Mouse (Mus musculus): ENCODE results near the gene Arhgef3. TPM values are rescaled to one million over a fixed set of nuclear protein-coding genes. Genes with fewer than 3 reads are reported as not detected.
A peak's percentile ranks its signal among the peaks of the same experiment; 100 is the strongest.

Gene Arhgef3
- total and polyA plus RNA-seq, 2 experiments from 2014 or later: 17.9 to 21.4 TPM

- Histone ChIP-seq H3K4me1 (ENCODE audit: control insufficient read depth, insufficient read depth) (peaks cover 33% of the 10 kb centered on the region), H3K4me2 (ENCODE audit: low read depth, low read length) (peak overlapping the region; percentile 79; the same call in 1 of the 2 replicates), H3K4me3 (ENCODE audit: low read depth, low read length) (peak overlapping the region; percentile 54; the same call in 1 of the 2 replicates), H3K36me3 (replicated peaks; ENCODE audit: control insufficient read depth, insufficient read depth, low read length) (no peaks in the 10 kb centered on the region), H3K27me3 (ENCODE audit: control insufficient read depth, insufficient read depth, low read length) (no peaks in the 10 kb centered on the region), H3K9me3 (replicated peaks; ENCODE audit: control insufficient read depth, low read length) (no peaks in the 10 kb centered on the region), H3K27ac (ENCODE audit: low read depth) (no peak overlapping the region), H3K9ac (replicated peaks; ENCODE audit: low read depth, low read length) (no peak overlapping the region)
- WGBS: 27% methylated on average over 12 of the region's 12 CpGs
- DNase-seq (ENCODE audit: low spot score) (peak; percentile 74), ATAC-seq (ENCODE audit: insufficient read depth, low read depth) (no peak)
- TF ChIP-seq EP300 (IDR thresholded peaks at IDR 0.05; ENCODE audit: low read depth) (no peak), CTCF (IDR thresholded peaks at IDR 0.05; ENCODE audit: low read depth) (peak; percentile 46)
These were observed 223.5 kb downstream of the Arhgef3 start for GRCm38 (mm10) chr14:27338034-27338708.

GRCm38 (mm10) chr14:27340682-27341415 is 226.2 kb downstream of the Arhgef3 start:
- DNase-seq (ENCODE audit: low spot score) (no peak), ATAC-seq (ENCODE audit: insufficient read depth, low read depth) (no peak)
- Histone ChIP-seq H3K4me3 (ENCODE audit: low read depth, low read length) (no peak overlapping the region), H3K4me1 (ENCODE audit: control insufficient read depth, insufficient read depth) (peaks cover 31% of the 10 kb centered on the region), H3K36me3 (replicated peaks; ENCODE audit: control insufficient read depth, insufficient read depth, low read length) (no peaks in the 10 kb centered on the region), H3K27ac (ENCODE audit: low read depth) (peak overlapping the region; percentile 22; the same call in 1 of the 2 replicates), H3K27me3 (ENCODE audit: control insufficient read depth, insufficient read depth, low read length) (no peaks in the 10 kb centered on the region), H3K9ac (replicated peaks; ENCODE audit: low read depth, low read length) (no peak overlapping the region), H3K4me2 (ENCODE audit: low read depth, low read length) (no peak overlapping the region), H3K9me3 (replicated peaks; ENCODE audit: control insufficient read depth, low read length) (no peaks in the 10 kb centered on the region)
- 70% methylated on average over 5 of the region's 5 CpGs for WGBS
- TF ChIP-seq EP300 (IDR thresholded peaks at IDR 0.05; ENCODE audit: low read depth): no peak
- TF ChIP-seq CTCF (IDR thresholded peaks at IDR 0.05; ENCODE audit: low read depth): no peak

DNA sequence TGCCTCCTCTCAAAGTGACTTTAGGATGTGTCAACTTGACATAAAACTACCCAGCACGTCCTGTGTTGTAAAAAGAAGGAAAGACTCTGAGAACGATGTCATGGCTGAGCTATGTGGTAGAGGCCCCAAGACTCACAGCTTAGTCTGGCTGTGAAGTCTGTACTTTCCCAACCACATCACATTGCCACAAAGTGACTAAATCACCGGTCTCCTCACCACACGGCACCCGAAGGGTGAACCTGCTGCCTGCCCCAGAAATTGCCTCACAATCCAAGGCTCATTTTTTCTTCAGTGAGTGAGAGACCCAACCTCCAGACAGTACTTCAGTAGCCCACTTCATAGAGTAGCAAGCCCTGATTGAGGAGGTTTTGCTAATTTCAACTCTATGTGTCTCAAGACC is 226.8 kb downstream of the Arhgef3 start:
- no peak for TF ChIP-seq EP300 (IDR thresholded peaks at IDR 0.05; ENCODE audit: low read depth)
- no peak for TF ChIP-seq CTCF (IDR thresholded peaks at IDR 0.05; ENCODE audit: low read depth)
- 46% methylated on average over 5 of the region's 5 CpGs for WGBS
- DNase-seq (ENCODE audit: low spot score): no peak
- ATAC-seq (ENCODE audit: insufficient read depth, low read depth): no peak
- no peak overlapping the region for H3K9ac ChIP-seq (replicated peaks; ENCODE audit: low read depth, low read length)
- peak overlapping the region; percentile 22; the same call in 1 of the 2 replicates for H3K27ac ChIP-seq (ENCODE audit: low read depth)
- peaks cover 32% of the 10 kb centered on the region for H3K4me1 ChIP-seq (ENCODE audit: control insufficient read depth, insufficient read depth)
- H3K4me3 ChIP-seq (ENCODE audit: low read depth, low read length): no peak overlapping the region
- H3K27me3 ChIP-seq (ENCODE audit: control insufficient read depth, insufficient read depth, low read length): no peaks in the 10 kb centered on the region
- no peaks in the 10 kb centered on the region for H3K36me3 ChIP-seq (replicated peaks; ENCODE audit: control insufficient read depth, insufficient read depth, low read length)
- H3K9me3 ChIP-seq (replicated peaks; ENCODE audit: control insufficient read depth, low read length): no peaks in the 10 kb centered on the region
- H3K4me2 ChIP-seq (ENCODE audit: low read depth, low read length): no peak overlapping the region

- ATAC-seq (ENCODE audit: insufficient read depth, low read depth): no peak
- Histone ChIP-seq H3K36me3 (replicated peaks; ENCODE audit: control insufficient read depth, insufficient read depth, low read length) (no peaks in the 10 kb centered on the region), H3K4me1 (ENCODE audit: control insufficient read depth, insufficient read depth) (peaks cover 27% of the 10 kb centered on the region), H3K27ac (ENCODE audit: low read depth) (no peak overlapping the region), H3K27me3 (ENCODE audit: control insufficient read depth, insufficient read depth, low read length) (no peaks in the 10 kb centered on the region), H3K4me2 (ENCODE audit: low read depth, low read length) (no peak overlapping the region), H3K9ac (replicated peaks; ENCODE audit: low read depth, low read length) (no peak overlapping the region), H3K4me3 (ENCODE audit: low read depth, low read length) (no peak overlapping the region), H3K9me3 (replicated peaks; ENCODE audit: control insufficient read depth, low read length) (no peaks in the 10 kb centered on the region)
- 81% methylated on average over 2 of the region's 2 CpGs for WGBS
- no peak for DNase-seq (ENCODE audit: low spot score)
- TF ChIP-seq CTCF (IDR thresholded peaks at IDR 0.05; ENCODE audit: low read depth) (no peak), EP300 (IDR thresholded peaks at IDR 0.05; ENCODE audit: low read depth) (no peak)
These were observed 227.8 kb downstream of the Arhgef3 start for GRCm38 (mm10) chr14:27342451-27342850.

GRCm38 (mm10) chr14:27344250-27344990 is 229.7 kb downstream of the Arhgef3 start:
- H3K9ac ChIP-seq (replicated peaks; ENCODE audit: low read depth, low read length): no peak overlapping the region
- DNase-seq (ENCODE audit: low spot score) (no peak), ATAC-seq (ENCODE audit: insufficient read depth, low read depth) (no peak)
- H3K9me3 ChIP-seq (replicated peaks; ENCODE audit: control insufficient read depth, low read length): no peaks in the 10 kb centered on the region
- no peaks in the 10 kb centered on the region for H3K27me3 ChIP-seq (ENCODE audit: control insufficient read depth, insufficient read depth, low read length)
- TF ChIP-seq EP300 (IDR thresholded peaks at IDR 0.05; ENCODE audit: low read depth) (no peak), CTCF (IDR thresholded peaks at IDR 0.05; ENCODE audit: low read depth) (no peak)
- H3K4me3 ChIP-seq (ENCODE audit: low read depth, low read length): no peak overlapping the region
- H3K27ac ChIP-seq (ENCODE audit: low read depth): no peak overlapping the region
- H3K36me3 ChIP-seq (replicated peaks; ENCODE audit: control insufficient read depth, insufficient read depth, low read length): no peaks in the 10 kb centered on the region
- no peak overlapping the region for H3K4me2 ChIP-seq (ENCODE audit: low read depth, low read length)
- H3K4me1 ChIP-seq (ENCODE audit: control insufficient read depth, insufficient read depth): peaks cover 43% of the 10 kb centered on the region
- 89% methylated on average over 4 of the region's 4 CpGs for WGBS
